Mouse (Mus musculus) lung, embryonic 16.5 days (tissue): ENCODE measurements around the gene Mif4gd. TPM values are rescaled to one million over a fixed set of nuclear protein-coding genes. Genes with fewer than 3 reads are reported as not detected.
A peak's percentile ranks its signal among the peaks of the same experiment; 100 is the strongest.

Source experiments
- ATAC-seq: fragments of 200-750 bp; cut with Nextera tagmentation; 2 replicates; pipeline ENCODE4 v1.8.0; 2017; ENCODE audit warnings: low read depth, mild to moderate bottlenecking, moderate library complexity
- H3K27ac ChIP-seq: fragments of 300-500 bp; sonication (generic); 2 replicates; pipeline ENCODE4 v1.5.1; 2014; ENCODE audit warnings: mild to moderate bottlenecking, control low read depth, low read length
- H3K27me3 ChIP-seq: fragments of 300-500 bp; sonication (generic); 2 replicates; pipeline ENCODE4 v1.6.1; 2014; ENCODE audit warnings: low read depth, low read length, mixed read lengths; ENCODE audit not compliant: control insufficient read depth, insufficient read depth
- H3K36me3 ChIP-seq: fragments of 300-500 bp; sonication (generic); 2 replicates; pipeline ENCODE4 v1.6.1; 2014; ENCODE audit warnings: low read length; ENCODE audit not compliant: control insufficient read depth, insufficient read depth
- H3K4me1 ChIP-seq: fragments of 300-500 bp; sonication (generic); replicated peaks from 2 replicates; pipeline ENCODE4 v1.6.1; 2014; ENCODE audit warnings: low read length, mixed read lengths; ENCODE audit not compliant: control insufficient read depth, insufficient read depth
- H3K4me2 ChIP-seq: fragments of 300-500 bp; sonication (generic); 2 replicates; pipeline ENCODE4 v1.6.1; 2014; ENCODE audit warnings: low read depth, low read length, control low read depth
- H3K4me3 ChIP-seq: fragments of 300-500 bp; sonication (generic); 2 replicates; pipeline ENCODE4 v1.5.1; 2014; ENCODE audit warnings: mild to moderate bottlenecking, low read length, control low read depth
- H3K9ac ChIP-seq: fragments of 300-500 bp; sonication (generic); 2 replicates; pipeline ENCODE4 v1.6.1; 2014; ENCODE audit warnings: low read length, control low read depth
- H3K9me3 ChIP-seq: fragments of 300-500 bp; sonication (generic); 2 replicates; pipeline ENCODE4 v1.6.1; 2016; ENCODE audit warnings: low read length; ENCODE audit not compliant: control insufficient read depth
- WGBS: fragments of 180-500 bp; shearing (Covaris S2); extraction: QIAGEN DNeasy Blood & Tissue Kit; methylation state at CpG from one replicate; pipeline ENCODE4 v1.1.7; 2014; 5-methylcytosine and 5-hydroxymethylcytosine counted together
- polyA plus RNA-seq: library from polyadenylated mRNA; unstranded; fragments of >200 nt; fragmentation: Nextera tagmentation; extraction: Ambion mirVana; gene quantifications from 2 replicates; pipeline ENCODE4 v1.2.1, GENCODE M21; 2015

The Mif4gd gene
- polyA plus RNA-seq, 1 experiment from 2014 or later, result 36.8 TPM

GRCm38 (mm10) chr11:115616893-115617292 is 4.1 kb upstream of the Mif4gd start:
- H3K4me3 ChIP-seq, result no peak overlapping the region
- peaks cover 9% of the 10 kb centered on the region; the same call in 1 of the 2 replicates for H3K36me3 ChIP-seq
- no peaks in the 10 kb centered on the region for H3K27me3 ChIP-seq
- ATAC-seq, result no peak
- H3K27ac ChIP-seq, result no peak overlapping the region
- WGBS, result 80% methylated on average over 6 of the region's 6 CpGs
- H3K9me3 ChIP-seq, result no peaks in the 10 kb centered on the region
- H3K4me1 ChIP-seq, result peaks cover 10% of the 10 kb centered on the region
- H3K9ac ChIP-seq, result no peak overlapping the region
- H3K4me2 ChIP-seq, result no peak overlapping the region

DNA sequence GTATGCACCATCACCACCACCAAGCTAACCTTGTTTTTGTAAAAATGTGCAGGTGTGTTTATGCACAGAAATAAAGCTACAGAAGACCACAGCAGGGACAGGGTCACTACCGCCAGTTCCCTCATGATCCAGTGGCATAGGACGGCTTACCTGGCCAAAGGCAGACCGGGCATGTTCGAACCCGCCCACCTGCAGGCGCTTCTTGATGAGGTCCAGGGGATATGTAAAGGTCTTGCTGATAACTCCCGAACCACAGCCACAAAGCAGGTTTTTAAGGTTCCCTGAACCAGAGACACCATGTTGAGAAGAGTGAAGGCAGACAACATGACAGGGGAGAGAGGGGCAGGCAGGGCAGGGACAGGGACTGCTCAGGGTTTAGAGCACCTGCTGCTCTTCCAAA is 3.6 kb upstream of the Mif4gd start:
- no peak for ATAC-seq
- H3K4me3 ChIP-seq, result no peak overlapping the region
- no peak overlapping the region for H3K9ac ChIP-seq
- no peak overlapping the region for H3K27ac ChIP-seq
- H3K36me3 ChIP-seq, result peaks cover 9% of the 10 kb centered on the region; the same call in 1 of the 2 replicates
- 88% methylated on average over 7 of the region's 7 CpGs for WGBS
- H3K27me3 ChIP-seq, result no peaks in the 10 kb centered on the region
- H3K4me2 ChIP-seq, result no peak overlapping the region
- H3K9me3 ChIP-seq, result no peaks in the 10 kb centered on the region
- H3K4me1 ChIP-seq, result peaks cover 14% of the 10 kb centered on the region

DNA sequence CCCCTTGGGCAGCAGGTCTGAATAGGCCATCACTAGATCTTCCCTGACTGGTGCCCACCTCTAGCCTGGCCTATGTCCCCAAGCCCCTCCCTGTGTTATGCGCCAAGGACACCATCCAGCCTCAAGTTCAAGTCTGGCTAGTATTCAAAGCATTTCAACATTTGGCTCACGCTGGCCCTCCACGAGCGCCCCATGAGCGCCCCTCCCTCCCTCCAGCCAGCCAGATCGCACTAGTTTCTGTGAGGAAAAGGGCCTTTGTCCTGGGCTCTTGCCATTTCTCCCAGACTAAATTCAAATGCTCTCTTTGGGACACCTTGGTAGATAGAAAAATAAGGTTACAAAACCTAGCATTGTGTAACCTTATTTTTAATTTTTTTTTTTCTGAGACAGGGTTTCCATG is 3.1 kb upstream of the Mif4gd start:
- peaks cover 14% of the 10 kb centered on the region for H3K4me1 ChIP-seq
- 80% methylated on average over 6 of the region's 6 CpGs for WGBS
- H3K27ac ChIP-seq, result no peak overlapping the region
- ATAC-seq, result no peak
- H3K4me2 ChIP-seq, result no peak overlapping the region
- H3K9ac ChIP-seq, result no peak overlapping the region
- H3K27me3 ChIP-seq, result no peaks in the 10 kb centered on the region
- H3K9me3 ChIP-seq, result no peaks in the 10 kb centered on the region
- H3K4me3 ChIP-seq, result no peak overlapping the region
- 0 out of 2 replicates have a peak, but pooled peaks cover 9% of the 10 kb centered on the region for H3K36me3 ChIP-seq

DNA sequence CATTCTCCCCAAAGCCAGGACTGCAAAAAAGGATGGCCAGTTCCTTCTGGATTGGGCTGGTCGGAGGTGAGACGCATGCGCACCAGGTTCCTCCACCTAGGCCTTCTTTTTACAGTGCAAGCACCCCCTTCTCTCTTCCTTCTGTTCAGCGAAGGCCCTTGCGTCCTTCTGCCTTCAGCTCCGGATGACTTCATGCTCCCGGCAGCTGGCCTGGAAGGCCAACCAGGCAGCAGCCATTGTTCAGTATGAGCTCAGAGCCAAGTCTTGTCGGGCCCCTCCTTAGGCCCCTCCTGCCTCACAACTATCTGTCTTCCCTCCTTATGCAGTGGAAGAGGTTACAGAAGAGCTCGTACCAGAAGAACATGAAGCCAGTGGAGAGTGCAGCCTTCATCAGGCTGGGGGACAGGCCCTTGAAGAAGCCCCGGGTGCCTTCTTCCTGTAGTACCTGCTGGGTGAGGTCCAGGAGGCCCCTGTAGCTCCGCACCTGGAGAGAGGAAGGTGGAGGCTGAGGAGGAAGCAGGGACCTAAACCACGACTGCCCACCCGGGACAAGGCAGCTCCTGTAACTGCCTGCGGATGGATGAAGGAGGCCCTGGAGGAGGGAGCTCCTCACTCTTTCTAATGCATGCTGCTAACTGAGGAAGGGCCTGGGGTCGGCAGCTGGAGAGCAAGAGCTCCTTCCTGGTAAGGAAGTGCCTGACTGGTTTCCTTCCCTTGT is 2.5 kb upstream of the Mif4gd start:
- no peak overlapping the region for H3K4me3 ChIP-seq
- no peaks in the 10 kb centered on the region for H3K27me3 ChIP-seq
- peak overlapping the region; percentile 18; the same call in 1 of the 2 replicates for H3K9ac ChIP-seq
- H3K9me3 ChIP-seq, result no peaks in the 10 kb centered on the region
- no peak overlapping the region; the same call in 1 of the 2 replicates for H3K27ac ChIP-seq
- no peak overlapping the region for H3K4me2 ChIP-seq
- H3K36me3 ChIP-seq, result 0 out of 2 replicates have a peak, but pooled peaks cover 4% of the 10 kb centered on the region
- ATAC-seq, result no peak
- H3K4me1 ChIP-seq, result peaks cover 14% of the 10 kb centered on the region
- 73% methylated on average over 15 of the region's 15 CpGs for WGBS

DNA sequence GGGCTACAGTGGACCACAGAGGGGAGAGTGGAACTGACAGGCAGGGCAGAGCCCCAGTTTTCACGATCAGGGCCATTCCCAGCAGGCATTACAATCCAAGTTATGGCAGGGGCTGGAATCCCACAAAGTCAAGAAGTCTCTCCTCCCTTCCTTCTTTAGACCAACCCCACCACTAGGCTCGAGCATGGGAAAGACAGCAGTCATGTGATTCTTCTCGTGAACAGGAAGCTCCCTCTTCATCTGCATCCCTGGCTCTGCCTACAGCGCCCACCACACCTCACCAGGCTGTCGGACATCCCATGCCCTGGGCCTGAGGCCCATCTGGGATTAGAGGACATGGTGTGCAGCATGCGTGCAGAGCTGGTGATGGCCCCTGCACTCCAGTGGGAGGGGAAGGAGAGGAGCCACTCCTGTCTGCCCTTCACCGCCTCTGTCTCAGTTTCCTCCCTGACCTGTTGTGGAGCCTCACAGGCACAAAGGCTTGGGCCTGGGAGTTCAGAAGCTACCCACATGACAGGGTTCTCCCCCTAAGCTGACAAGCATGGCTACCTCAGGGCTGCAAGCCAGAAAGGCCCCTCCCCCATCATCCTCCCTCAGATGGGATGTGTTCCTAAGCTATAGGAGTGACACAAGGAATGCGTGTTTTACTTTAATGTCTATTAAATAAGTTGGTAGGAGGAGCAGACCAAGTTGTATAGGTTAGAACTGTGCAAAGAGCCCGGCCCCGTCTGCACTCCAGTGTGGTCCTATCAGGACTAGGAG is 1.8 kb upstream of the Mif4gd start:
- no peak overlapping the region for H3K9ac ChIP-seq
- no peaks in the 10 kb centered on the region for H3K9me3 ChIP-seq
- H3K27ac ChIP-seq, result no peak overlapping the region
- 0 out of 2 replicates have a peak, but pooled peaks cover 3% of the 10 kb centered on the region for H3K36me3 ChIP-seq
- H3K4me3 ChIP-seq, result no peak overlapping the region
- ATAC-seq, result no peak
- H3K4me1 ChIP-seq, result peaks cover 14% of the 10 kb centered on the region
- H3K27me3 ChIP-seq, result no peaks in the 10 kb centered on the region
- no peak overlapping the region for H3K4me2 ChIP-seq
- 79% methylated on average over 10 of the region's 10 CpGs for WGBS

- under 1% methylated on average over 16 of the region's 16 CpGs for WGBS
- peak overlapping the region; percentile 87 for H3K4me3 ChIP-seq
- H3K4me2 ChIP-seq, result peak overlapping the region; percentile 93
- no peaks in the 10 kb centered on the region for H3K9me3 ChIP-seq
- peaks cover 9% of the 10 kb centered on the region; the same call in 1 of the 2 replicates for H3K36me3 ChIP-seq
- H3K27me3 ChIP-seq, result no peaks in the 10 kb centered on the region
- H3K9ac ChIP-seq, result peak overlapping the region; percentile 90
- ATAC-seq, result peak; percentile 29
- H3K27ac ChIP-seq, result peak overlapping the region; percentile 97
- H3K4me1 ChIP-seq, result peaks cover 14% of the 10 kb centered on the region
Measured at GRCm38 (mm10) chr11:115613138-115613945, 573 bp upstream of the Mif4gd start.

DNA sequence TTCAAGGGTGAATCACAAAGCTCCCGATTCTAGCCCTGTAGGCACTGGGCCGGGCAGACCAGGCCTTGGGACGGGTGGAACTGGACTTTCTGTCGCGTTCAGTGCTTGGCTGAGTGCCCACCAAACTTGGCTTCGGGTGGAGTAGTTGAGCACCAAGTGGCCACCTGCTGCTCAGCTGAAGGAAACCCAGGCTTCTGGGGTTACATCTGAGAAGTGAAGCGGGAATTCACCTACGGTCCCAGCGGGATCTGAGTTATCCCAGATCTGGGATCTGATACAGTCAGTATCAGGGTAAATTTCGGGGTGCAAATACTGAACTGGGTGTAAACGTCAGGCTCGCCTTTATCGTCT is 735 bp downstream of the Mif4gd start:
- under 1% methylated on average over 13 of the region's 13 CpGs for WGBS
- Histone ChIP-seq H3K4me1 (peaks cover 14% of the 10 kb centered on the region), H3K4me2 (peak overlapping the region; percentile 93), H3K9me3 (no peaks in the 10 kb centered on the region), H3K27ac (peak overlapping the region; percentile 97), H3K27me3 (no peaks in the 10 kb centered on the region), H3K36me3 (peaks cover 19% of the 10 kb centered on the region), H3K4me3 (peak overlapping the region; percentile 87), H3K9ac (peak overlapping the region; percentile 90)
- peak; percentile 36 for ATAC-seq

- no peak overlapping the region for H3K4me3 ChIP-seq
- ATAC-seq, result no peak
- peaks cover 14% of the 10 kb centered on the region for H3K4me1 ChIP-seq
- H3K27ac ChIP-seq, result no peak overlapping the region
- no peak overlapping the region for H3K9ac ChIP-seq
- peaks cover 25% of the 10 kb centered on the region for H3K36me3 ChIP-seq
- no peaks in the 10 kb centered on the region for H3K9me3 ChIP-seq
- WGBS, result 61% methylated on average over 6 of the region's 6 CpGs
- H3K4me2 ChIP-seq, result no peak overlapping the region
- H3K27me3 ChIP-seq, result no peaks in the 10 kb centered on the region
Measured at GRCm38 (mm10) chr11:115611173-115611572, 1.6 kb downstream of the Mif4gd start.

DNA sequence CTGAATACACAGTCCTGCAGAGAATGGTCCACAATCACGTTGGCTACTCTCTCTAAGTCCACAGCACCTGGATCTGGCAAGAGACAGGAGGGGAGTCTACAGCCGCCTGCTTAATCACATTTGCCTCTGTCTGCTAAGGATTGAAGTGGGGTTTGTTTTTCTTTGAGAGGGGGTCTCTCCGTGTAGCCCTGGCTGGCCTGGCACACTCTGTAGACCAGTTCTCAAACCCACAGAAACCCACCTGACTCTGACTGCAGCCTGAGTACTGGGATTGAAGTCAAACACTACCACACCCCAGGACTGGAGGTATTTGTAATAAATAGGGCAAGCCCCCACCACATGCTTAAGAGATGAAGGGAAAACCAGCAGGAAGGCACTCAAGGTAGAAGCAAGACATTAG is 3.2 kb downstream of the Mif4gd start:
- Histone ChIP-seq H3K9ac (no peak overlapping the region), H3K4me3 (no peak overlapping the region), H3K27me3 (no peaks in the 10 kb centered on the region), H3K4me1 (peaks cover 21% of the 10 kb centered on the region), H3K9me3 (no peaks in the 10 kb centered on the region), H3K4me2 (no peak overlapping the region), H3K27ac (no peak overlapping the region), H3K36me3 (peaks cover 27% of the 10 kb centered on the region)
- ATAC-seq, result no peak
- WGBS, result 54% methylated on average over 3 of the region's 3 CpGs
